Mouse (Mus musculus): ENCODE measurements around the gene Chd4.

DNA sequence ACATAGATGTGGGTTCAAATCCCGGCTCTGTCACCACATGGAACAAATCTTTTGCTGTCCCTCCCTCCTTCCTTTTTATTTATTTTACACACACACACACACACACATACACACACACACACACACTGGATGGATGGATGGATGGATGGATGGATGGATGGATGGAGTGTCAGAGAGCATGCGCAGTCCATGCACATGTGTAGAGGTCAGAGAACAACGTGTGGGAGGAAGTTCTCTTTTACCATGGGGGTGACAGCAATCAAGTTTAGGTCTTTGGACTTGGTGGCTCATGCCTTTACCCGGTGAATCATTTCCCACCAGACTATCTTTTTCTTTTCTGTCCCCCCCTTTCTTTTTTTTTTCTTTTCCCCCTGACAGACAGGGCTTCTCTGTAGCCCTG lies 57.9 kb downstream of the Chd4 start:
- no peak for TF ChIP-seq GATA1 (IDR thresholded peaks at IDR 0.05; ENCODE audit: low read length)
- TF ChIP-seq TAL1 (IDR thresholded peaks at IDR 0.05; ENCODE audit: low read length), result no peak
